Mouse (Mus musculus) erythroblast, embryonic 14.5 days (primary cell): ENCODE results near the gene Rnf10. TPM values are rescaled to one million over a fixed set of nuclear protein-coding genes. Genes with fewer than 3 reads are reported as not detected.

ENCODE experiments used
- H3K27me3 ChIP-seq: 2 replicates; pipeline ENCODE4 v1.6.1; 2012; ENCODE audit warnings: inconsistent platforms; ENCODE audit not compliant: control insufficient read depth
- H3K36me3 ChIP-seq: 2 replicates; pipeline ENCODE4 v1.6.1; 2012; ENCODE audit warnings: mild to moderate bottlenecking, inconsistent platforms; ENCODE audit not compliant: control insufficient read depth
- H3K4me1 ChIP-seq: 2 replicates; pipeline ENCODE4 v1.6.1; 2012; ENCODE audit warnings: inconsistent platforms; ENCODE audit not compliant: control insufficient read depth
- H3K4me3 ChIP-seq: replicated peaks from 2 replicates; pipeline ENCODE3; 2012; ENCODE audit warnings: moderate library complexity, mild to moderate bottlenecking, inconsistent platforms
- H3K9me3 ChIP-seq: 2 replicates; pipeline ENCODE4 v1.6.1; 2012; ENCODE audit warnings: low read length, inconsistent platforms, mixed read lengths; ENCODE audit not compliant: control insufficient read depth
- GATA1 ChIP-seq: IDR thresholded peaks from 2 replicates; pipeline ENCODE4 v1.6.1; 2012; ENCODE audit warnings: low read length, inconsistent platforms, mixed read lengths
- TAL1 ChIP-seq: IDR thresholded peaks from 3 replicates; pipeline ENCODE4 v1.6.1; 2012; ENCODE audit warnings: low read length, inconsistent platforms, mixed read lengths
- polyA plus RNA-seq: library from polyadenylated mRNA; stranded (reverse); fragments of >175 nt; gene quantifications from 2 replicates; pipeline ENCODE4 v1.2.3, GENCODE M21; 2012

Rnf10 gene
- polyA plus RNA-seq, 1 experiment, result 107 TPM

- no peak for TF ChIP-seq GATA1
- no peak for TF ChIP-seq TAL1
- Histone ChIP-seq H3K27me3 (peaks cover 63% of the 10 kb centered on the region), H3K36me3 (no peaks in the 10 kb centered on the region), H3K9me3 (no peaks in the 10 kb centered on the region; the same call in 1 of the 2 replicates), H3K4me1 (peaks cover 18% of the 10 kb centered on the region), H3K4me3 (no peak overlapping the region)
Measured at GRCm38 (mm10) chr5:115231552-115232120, 41.1 kb downstream of the Rnf10 start.

- Histone ChIP-seq H3K27me3 (peaks cover 62% of the 10 kb centered on the region), H3K4me3 (no peak overlapping the region), H3K4me1 (peaks cover 15% of the 10 kb centered on the region), H3K9me3 (no peaks in the 10 kb centered on the region; the same call in 1 of the 2 replicates), H3K36me3 (no peaks in the 10 kb centered on the region)
- TF ChIP-seq GATA1, result no peak
- no peak for TF ChIP-seq TAL1
Measured at GRCm38 (mm10) chr5:115230830-115231551, 41.7 kb downstream of the Rnf10 start.

- TF ChIP-seq TAL1 (no peak), GATA1 (no peak)
- Histone ChIP-seq H3K36me3 (no peaks in the 10 kb centered on the region), H3K4me3 (no peak overlapping the region), H3K9me3 (peaks cover 19% of the 10 kb centered on the region), H3K4me1 (peaks cover 2% of the 10 kb centered on the region), H3K27me3 (peaks cover 36% of the 10 kb centered on the region)
Measured at GRCm38 (mm10) chr5:115222485-115222884, 50.2 kb downstream of the Rnf10 start.

- H3K36me3 ChIP-seq, result no peaks in the 10 kb centered on the region
- peaks cover 2% of the 10 kb centered on the region for H3K4me1 ChIP-seq
- H3K9me3 ChIP-seq, result peaks cover 22% of the 10 kb centered on the region
- H3K4me3 ChIP-seq, result no peak overlapping the region
- H3K27me3 ChIP-seq, result peaks cover 49% of the 10 kb centered on the region
- TF ChIP-seq GATA1 (no peak), TAL1 (no peak)
Measured at GRCm38 (mm10) chr5:115220931-115221640, 51.6 kb downstream of the Rnf10 start.

- TF ChIP-seq TAL1, result no peak
- no peak for TF ChIP-seq GATA1
- peaks cover 22% of the 10 kb centered on the region for H3K9me3 ChIP-seq
- H3K36me3 ChIP-seq, result no peaks in the 10 kb centered on the region
- H3K27me3 ChIP-seq, result peaks cover 77% of the 10 kb centered on the region
- H3K4me1 ChIP-seq, result peaks cover 2% of the 10 kb centered on the region
- no peak overlapping the region for H3K4me3 ChIP-seq
Measured at GRCm38 (mm10) chr5:115217998-115218397, 54.7 kb downstream of the Rnf10 start.

GRCm38 (mm10) chr5:115215273-115216185, 57.2 kb downstream of the Rnf10 start:
- H3K27me3 ChIP-seq, result peaks cover 79% of the 10 kb centered on the region
- TF ChIP-seq GATA1 (no peak), TAL1 (no peak)
- H3K9me3 ChIP-seq, result peaks cover 14% of the 10 kb centered on the region

GRCm38 (mm10) chr5:115214864-115215263, 57.8 kb downstream of the Rnf10 start:
- TF ChIP-seq GATA1, result no peak
- TF ChIP-seq TAL1, result no peak
- peaks cover 74% of the 10 kb centered on the region for H3K27me3 ChIP-seq
- no peak overlapping the region for H3K4me3 ChIP-seq
- H3K4me1 ChIP-seq, result peaks cover 2% of the 10 kb centered on the region
- no peaks in the 10 kb centered on the region for H3K36me3 ChIP-seq
- peaks cover 14% of the 10 kb centered on the region for H3K9me3 ChIP-seq

More at GRCm38 (mm10) chr5:115215273-115216185, 57.2 kb downstream of the Rnf10 start:
- Histone ChIP-seq H3K4me1 (peaks cover 2% of the 10 kb centered on the region), H3K36me3 (no peaks in the 10 kb centered on the region), H3K4me3 (no peak overlapping the region)

GRCm38 (mm10) chr5:115212861-115213260, 59.8 kb downstream of the Rnf10 start:
- Histone ChIP-seq H3K9me3 (peaks cover 3% of the 10 kb centered on the region; the same call in 1 of the 2 replicates), H3K4me1 (no peaks in the 10 kb centered on the region), H3K27me3 (peaks cover 62% of the 10 kb centered on the region), H3K4me3 (no peak overlapping the region), H3K36me3 (no peaks in the 10 kb centered on the region)
- TF ChIP-seq TAL1, result no peak
- no peak for TF ChIP-seq GATA1
